Mouse (Mus musculus) heart, adult 9 months (tissue): ENCODE data around the gene Txndc2.

Experiments used
- DNase-seq, 2 experiments: peaks; one replicate each; pipeline ENCODE4 v3.0.0; 2022; ENCODE audit warnings: low spot score in 2 of 2

The Txndc2 gene

DNA sequence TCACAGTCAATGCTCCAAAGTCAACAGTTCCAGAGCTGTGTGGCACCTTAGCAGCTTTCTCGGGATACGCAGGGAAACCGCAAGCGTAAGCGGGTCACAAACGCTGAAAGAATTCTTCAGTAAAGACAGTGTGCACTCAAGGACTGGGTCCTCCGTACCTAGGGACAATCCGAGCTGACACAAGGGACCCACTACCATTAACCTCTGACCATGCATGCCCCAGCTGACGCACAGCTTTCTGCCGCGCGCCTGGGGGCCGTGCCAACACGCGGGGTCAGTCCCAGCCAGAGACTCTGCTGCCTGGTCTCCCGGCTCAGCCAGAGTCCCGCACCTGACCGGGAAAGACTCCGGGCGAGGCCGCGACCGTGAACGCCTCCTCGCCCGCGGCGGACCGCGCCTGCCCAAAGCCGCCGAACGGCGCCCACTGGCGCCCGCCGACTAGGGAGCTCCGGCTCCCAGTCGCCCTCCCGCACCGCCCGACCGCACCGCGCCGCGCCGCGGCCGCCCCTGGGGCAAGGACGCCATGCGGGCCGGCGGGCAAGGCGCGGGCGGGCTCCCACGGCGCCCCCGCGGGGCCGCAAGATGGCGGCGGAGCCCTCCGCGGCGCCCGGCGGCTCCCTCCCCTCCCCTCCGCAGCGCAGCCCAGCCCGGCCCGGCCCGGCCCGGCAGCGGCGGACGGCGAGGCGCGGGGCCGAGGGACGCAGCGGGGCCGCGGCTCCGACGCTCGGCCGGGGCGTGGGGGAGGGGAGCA lies 29.4 kb downstream of the Txndc2 start:
- peak; percentile 27 to 33 for DNase-seq

DNA sequence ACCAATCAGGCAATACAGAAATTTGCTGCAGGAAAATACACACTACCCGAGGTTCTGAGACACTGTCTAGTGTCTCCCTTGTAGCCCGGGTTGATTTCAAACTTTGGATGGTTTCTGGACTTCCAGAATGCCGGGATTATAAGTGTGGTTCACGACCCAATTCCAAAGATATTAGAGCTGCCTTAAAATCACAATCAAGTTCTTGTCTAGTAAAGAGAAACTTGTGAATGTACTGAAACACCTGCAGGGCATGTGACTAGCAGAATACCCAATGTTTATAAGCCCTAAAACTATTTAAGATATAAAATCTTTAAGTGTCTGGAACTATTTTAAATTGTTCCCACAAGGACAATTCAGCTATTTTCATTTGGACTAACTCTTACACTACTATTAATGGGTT lies 30.2 kb downstream of the Txndc2 start:
- DNase-seq, result no peak

DNA sequence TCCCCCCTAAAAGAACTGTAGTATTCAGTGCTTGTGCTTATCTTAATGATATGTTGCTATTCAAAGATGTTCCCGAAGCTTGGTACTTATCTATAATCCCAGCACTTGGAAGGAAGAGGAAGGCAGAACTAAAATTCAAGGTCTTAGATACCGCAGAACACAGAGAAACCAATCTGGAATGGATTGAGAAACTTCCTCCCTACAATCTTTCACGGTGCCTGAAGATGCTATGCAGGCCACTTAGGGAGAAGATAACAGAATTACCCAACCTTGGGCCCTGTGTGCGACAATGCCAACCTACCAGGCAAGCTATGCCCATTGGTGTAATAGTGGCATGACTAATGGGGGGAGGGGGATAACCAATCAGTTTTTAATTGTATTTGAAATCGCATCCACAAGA lies 33.2 kb downstream of the Txndc2 start:
- no peak for DNase-seq

DNA sequence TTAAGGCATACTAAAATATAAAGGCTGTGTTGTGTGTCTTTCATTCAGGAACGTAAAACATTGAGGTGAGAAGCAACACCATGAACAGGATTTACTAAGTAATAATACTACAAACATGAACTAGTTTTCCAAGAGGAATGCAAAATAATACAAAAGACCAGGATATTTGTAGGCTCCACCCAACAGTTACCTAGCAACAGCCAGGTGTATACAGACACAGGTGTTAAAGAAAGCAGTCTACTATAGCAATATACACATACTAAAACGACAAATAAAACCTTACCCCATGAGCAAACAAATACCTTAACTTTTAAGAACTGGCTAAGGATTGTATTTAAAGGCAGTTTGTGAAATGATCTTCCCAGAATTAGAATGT lies 33.7 kb downstream of the Txndc2 start:
- DNase-seq, result no peak

DNA sequence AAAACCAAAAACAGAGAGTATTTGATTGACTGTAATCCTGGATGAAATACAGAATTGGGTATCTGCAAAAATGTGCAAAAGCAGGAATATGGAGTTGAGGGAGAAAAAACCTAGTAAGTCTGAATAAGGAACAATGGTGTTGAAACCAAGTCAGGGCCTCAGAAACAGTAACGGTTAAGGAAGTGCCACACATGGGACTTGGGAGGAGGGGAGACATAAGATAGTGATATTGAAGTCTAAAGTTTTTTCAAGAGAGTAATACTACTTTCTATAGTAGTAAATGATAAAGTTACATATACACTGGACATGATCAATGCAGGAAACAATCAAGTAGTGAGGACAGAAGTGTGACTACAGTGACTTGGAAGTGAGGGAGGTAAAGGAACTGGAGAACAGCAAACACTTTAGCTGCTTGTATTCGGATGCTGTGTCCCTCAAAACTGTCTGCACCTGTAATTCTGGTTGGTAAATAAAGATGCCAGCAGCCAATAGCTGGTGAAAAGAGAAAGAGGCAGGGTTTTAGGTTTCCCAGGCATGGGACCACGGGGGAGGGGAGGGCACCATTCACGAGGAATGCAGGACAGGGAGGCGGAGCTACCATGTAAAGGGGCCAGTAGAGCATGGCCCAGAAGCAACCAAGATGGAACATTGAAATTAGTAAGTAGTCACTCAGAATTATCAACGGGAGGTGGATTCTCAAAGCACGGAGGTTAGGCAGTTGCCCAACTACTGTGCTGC lies 34.2 kb downstream of the Txndc2 start:
- no peak for DNase-seq

DNA sequence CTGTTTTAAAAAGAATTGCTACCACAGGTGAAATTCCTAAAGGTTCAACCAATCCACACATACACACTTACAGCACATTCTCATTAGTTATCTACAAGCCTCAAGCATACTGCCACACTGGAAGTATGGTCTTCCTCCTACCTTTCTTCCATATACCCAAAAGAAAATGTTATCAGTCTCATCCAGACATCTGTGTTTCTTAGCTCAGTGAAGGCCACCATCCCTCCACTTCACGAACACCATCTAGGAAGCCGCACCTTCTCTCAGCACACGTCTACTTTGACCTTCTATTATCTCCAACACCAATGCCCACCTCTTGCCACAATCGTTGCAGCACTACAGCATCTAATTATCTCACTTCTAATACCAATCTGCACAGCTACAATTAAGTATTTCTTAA lies 36.0 kb downstream of the Txndc2 start:
- DNase-seq, result no peak

DNA sequence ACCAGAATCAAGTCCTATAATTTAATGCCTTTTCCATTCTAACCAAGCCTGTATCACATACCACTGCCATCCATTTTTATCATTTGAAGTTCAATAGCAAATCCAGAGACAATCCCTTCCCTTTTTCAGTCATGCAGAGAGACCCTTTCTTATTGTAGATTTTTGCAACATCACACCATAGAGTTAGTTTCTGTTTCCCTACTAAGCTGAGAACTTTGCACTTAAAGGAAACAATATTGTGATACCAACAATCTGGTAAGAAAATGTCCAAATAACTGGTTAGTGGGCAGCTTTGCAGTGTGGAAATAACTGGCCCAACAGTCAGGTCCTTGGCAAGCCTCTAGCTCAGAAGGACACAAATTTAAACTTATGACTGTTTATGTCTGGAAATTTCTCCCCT lies 37.1 kb downstream of the Txndc2 start:
- DNase-seq, result no peak

DNA sequence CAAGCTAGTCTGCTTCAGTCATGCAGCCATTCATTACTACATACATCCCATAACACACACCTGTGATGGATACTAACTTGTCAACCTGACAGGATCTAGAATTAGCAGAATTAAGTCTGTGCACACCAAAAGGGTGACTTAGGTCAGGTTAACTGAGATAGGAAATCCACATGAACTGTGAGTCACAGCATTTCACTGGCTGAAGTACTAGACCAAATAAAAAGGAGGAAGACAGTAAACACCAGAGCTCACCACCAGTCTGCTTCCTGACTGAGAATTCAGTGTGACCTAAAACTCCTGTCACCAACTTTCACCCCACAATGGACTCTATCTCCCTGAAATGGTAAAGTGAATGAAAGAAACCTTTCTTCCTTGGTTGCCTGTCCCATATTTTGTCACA lies 37.7 kb downstream of the Txndc2 start:
- DNase-seq, result no peak

DNA sequence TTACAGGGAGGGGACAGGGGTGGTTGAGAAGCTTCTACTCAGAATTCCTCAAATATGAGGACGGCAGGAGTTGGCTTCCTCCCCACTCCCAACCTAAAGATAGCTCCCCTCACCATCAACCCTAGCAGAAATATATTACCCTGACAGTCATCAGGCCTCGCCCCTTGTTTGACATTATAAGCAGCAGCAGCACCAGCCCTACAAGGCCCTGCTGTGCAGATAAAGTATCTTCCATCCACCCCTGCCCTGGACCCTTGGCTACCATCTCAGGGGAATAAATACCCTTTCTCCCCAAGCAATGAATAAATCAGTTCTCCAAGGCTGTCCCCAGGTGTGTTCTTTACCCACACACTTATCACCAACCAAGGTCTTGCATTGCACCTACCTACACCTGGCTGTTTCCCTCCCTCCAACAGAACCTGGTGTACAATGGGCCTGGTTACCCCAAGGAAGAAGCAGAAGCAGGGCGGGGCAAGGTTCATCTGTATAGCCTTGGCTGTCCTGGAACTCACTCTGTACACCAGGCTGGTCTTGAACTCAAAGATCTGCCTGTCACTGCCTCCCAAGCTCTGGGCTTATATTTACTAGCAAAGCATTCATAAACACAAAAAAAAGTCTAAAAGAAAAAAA lies 44.0 kb downstream of the Txndc2 start:
- DNase-seq, result no peak

DNA sequence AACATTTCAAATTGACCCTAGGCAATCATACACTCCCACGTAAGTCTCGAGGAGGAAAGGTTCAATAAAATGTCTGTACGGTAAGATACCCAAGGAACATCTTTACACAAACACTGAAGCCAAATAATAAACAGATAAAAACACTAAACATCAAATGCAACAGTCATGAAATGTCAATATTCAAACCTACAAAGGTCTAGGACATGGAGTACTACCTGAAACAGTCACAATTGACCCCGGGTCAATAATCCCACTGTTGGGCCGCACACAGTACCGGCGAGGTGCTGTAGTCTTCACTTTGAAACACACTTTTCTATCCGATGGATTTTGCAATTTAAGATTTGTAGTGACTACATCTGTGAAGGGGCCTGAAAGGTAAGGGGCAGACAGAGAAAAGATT lies 47.3 kb downstream of the Txndc2 start:
- no peak for DNase-seq
